Mouse (Mus musculus) stomach, postnatal 0 days (tissue): ENCODE results near the gene Meis1. TPM values are rescaled to one million over a fixed set of nuclear protein-coding genes. Genes with fewer than 3 reads are reported as not detected.

Experiments
- ATAC-seq: fragments of 200-750 bp; cut with Nextera tagmentation; 2 replicates; pipeline ENCODE4 v1.8.0; 2017; ENCODE audit not compliant: low FRiP score, low TSS enrichment
- DNase-seq: peaks from one replicate; pipeline ENCODE4 v3.0.0-alpha.2; 2016; ENCODE audit warnings: low spot score
- H3K27ac ChIP-seq: fragments of 300-500 bp; sonication (generic); replicated peaks from 2 replicates; pipeline ENCODE4 v1.5.1; 2014; ENCODE audit warnings: mild to moderate bottlenecking, control low read depth
- H3K27me3 ChIP-seq: fragments of 300-500 bp; sonication (generic); 2 replicates; pipeline ENCODE4 v1.6.1; 2014; ENCODE audit warnings: low read length; ENCODE audit not compliant: control insufficient read depth, insufficient read depth
- H3K36me3 ChIP-seq: fragments of 300-500 bp; sonication (generic); 2 replicates; pipeline ENCODE4 v1.6.1; 2014; ENCODE audit warnings: low read length, mixed read lengths; ENCODE audit not compliant: control insufficient read depth, insufficient read depth
- H3K4me1 ChIP-seq: fragments of 300-500 bp; sonication (generic); replicated peaks from 2 replicates; pipeline ENCODE4 v1.6.1; 2014; ENCODE audit warnings: antibody characterized with exemption; ENCODE audit not compliant: control insufficient read depth, insufficient read depth
- H3K4me2 ChIP-seq: fragments of 300-500 bp; sonication (generic); replicated peaks from 2 replicates; pipeline ENCODE4 v1.6.1; 2014; ENCODE audit warnings: low read depth, mild to moderate bottlenecking, control low read depth, moderate library complexity
- H3K4me3 ChIP-seq: fragments of 300-500 bp; sonication (generic); 2 replicates; pipeline ENCODE4 v1.5.1; 2014; ENCODE audit warnings: low read depth, low read length, control low read depth
- H3K9ac ChIP-seq: fragments of 300-500 bp; sonication (generic); 2 replicates; pipeline ENCODE4 v1.6.1; 2014; ENCODE audit warnings: mild to moderate bottlenecking, low read length, control low read depth, mixed read lengths
- H3K9me3 ChIP-seq: fragments of 300-500 bp; sonication (generic); 2 replicates; pipeline ENCODE4 v1.6.1; 2016; ENCODE audit warnings: low read length; ENCODE audit not compliant: control insufficient read depth
- CTCF ChIP-seq: IDR thresholded peaks from 2 replicates; pipeline ENCODE4 v1.5.1; 2016; ENCODE audit warnings: antibody characterized with exemption, low read depth, mild to moderate bottlenecking, moderate library complexity
- EP300 ChIP-seq: optimal IDR thresholded peaks from 2 replicates; pipeline ENCODE3; 2016; ENCODE audit warnings: antibody characterized with exemption
- WGBS: fragments of 180-500 bp; shearing (Covaris S2); extraction: QIAGEN DNeasy Blood & Tissue Kit; methylation state at CpG from one replicate; pipeline ENCODE4 v1.1.7; 2014; 5-methylcytosine and 5-hydroxymethylcytosine counted together
- polyA plus RNA-seq: library from polyadenylated mRNA; unstranded; fragments of >200 nt; fragmentation: Nextera tagmentation; extraction: Ambion mirVana; gene quantifications from 2 replicates; pipeline ENCODE4 v1.2.1, GENCODE M21; 2015

Meis1 gene
- polyA plus RNA-seq, 1 experiment from 2014 or later, result 48.5 TPM

GRCm38 (mm10) chr11:18975087-18975486, 43.7 kb downstream of the Meis1 start:
- H3K4me3 ChIP-seq, result no peak overlapping the region
- H3K27me3 ChIP-seq, result no peaks in the 10 kb centered on the region
- H3K4me1 ChIP-seq, result no peaks in the 10 kb centered on the region
- no peaks in the 10 kb centered on the region for H3K9me3 ChIP-seq
- H3K27ac ChIP-seq, result no peak overlapping the region
- no peak for ATAC-seq
- no peak overlapping the region for H3K9ac ChIP-seq
- no peak for DNase-seq
- H3K4me2 ChIP-seq, result no peak overlapping the region
- TF ChIP-seq EP300, result no peak
- no peak for TF ChIP-seq CTCF
- WGBS, result 92% methylated on average over 1 of the region's 1 CpGs
- peaks cover 3% of the 10 kb centered on the region for H3K36me3 ChIP-seq

GRCm38 (mm10) chr11:18973808-18974207, 45.0 kb downstream of the Meis1 start:
- 17% methylated on average over 3 of the region's 3 CpGs for WGBS

GRCm38 (mm10) chr11:18972968-18973367, 45.8 kb downstream of the Meis1 start:
- Histone ChIP-seq H3K4me2 (no peak overlapping the region), H3K27ac (no peak overlapping the region), H3K4me1 (no peaks in the 10 kb centered on the region), H3K4me3 (no peak overlapping the region), H3K27me3 (no peaks in the 10 kb centered on the region), H3K36me3 (peaks cover 3% of the 10 kb centered on the region), H3K9ac (no peak overlapping the region), H3K9me3 (no peaks in the 10 kb centered on the region)
- ATAC-seq (no peak), DNase-seq (no peak)
- TF ChIP-seq EP300 (no peak), CTCF (no peak)

More at GRCm38 (mm10) chr11:18973808-18974207, 45.0 kb downstream of the Meis1 start:
- DNase-seq, result peak; percentile 38
- Histone ChIP-seq H3K9ac (no peak overlapping the region), H3K9me3 (no peaks in the 10 kb centered on the region), H3K27ac (peak overlapping the region; percentile 35; the same call in 1 of the 2 replicates), H3K4me3 (no peak overlapping the region), H3K36me3 (peaks cover 3% of the 10 kb centered on the region), H3K4me1 (no peaks in the 10 kb centered on the region), H3K4me2 (no peak overlapping the region), H3K27me3 (no peaks in the 10 kb centered on the region)
- ATAC-seq, result peak; percentile 64; the same call in 1 of the 2 replicates
- no peak; the same call in 1 of the 2 replicates for TF ChIP-seq CTCF
- no peak for TF ChIP-seq EP300

- Histone ChIP-seq H3K36me3 (peaks cover 3% of the 10 kb centered on the region), H3K4me1 (no peaks in the 10 kb centered on the region), H3K9me3 (no peaks in the 10 kb centered on the region), H3K27ac (no peak overlapping the region), H3K27me3 (no peaks in the 10 kb centered on the region), H3K4me3 (no peak overlapping the region), H3K9ac (no peak overlapping the region), H3K4me2 (no peak overlapping the region)
- ATAC-seq (no peak), DNase-seq (no peak)
- 21% methylated on average over 3 of the region's 3 CpGs for WGBS
- TF ChIP-seq CTCF (no peak), EP300 (no peak)
Observed at GRCm38 (mm10) chr11:18971551-18971950, 47.2 kb downstream of the Meis1 start.

- Histone ChIP-seq H3K9me3 (no peaks in the 10 kb centered on the region), H3K27me3 (no peaks in the 10 kb centered on the region), H3K4me2 (no peak overlapping the region), H3K27ac (0 out of 2 replicates have a peak overlapping the region, but pooled peaks have one; percentile 0), H3K4me1 (no peaks in the 10 kb centered on the region), H3K4me3 (no peak overlapping the region), H3K9ac (no peak overlapping the region), H3K36me3 (no peaks in the 10 kb centered on the region; the same call in 1 of the 2 replicates)
- TF ChIP-seq CTCF (no peak), EP300 (no peak)
- WGBS, result 50% methylated on average over 2 of the region's 2 CpGs
- DNase-seq (no peak), ATAC-seq (peak; percentile 81)
Observed at GRCm38 (mm10) chr11:18969920-18970336, 48.9 kb downstream of the Meis1 start.

GRCm38 (mm10) chr11:18964418-18964817, 54.4 kb downstream of the Meis1 start:
- peaks cover 12% of the 10 kb centered on the region for H3K4me1 ChIP-seq
- no peaks in the 10 kb centered on the region; the same call in 1 of the 2 replicates for H3K36me3 ChIP-seq
- no peaks in the 10 kb centered on the region for H3K27me3 ChIP-seq
- DNase-seq (no peak), ATAC-seq (no peak)
- H3K9me3 ChIP-seq, result no peaks in the 10 kb centered on the region
- H3K27ac ChIP-seq, result no peak overlapping the region
- H3K4me3 ChIP-seq, result no peak overlapping the region
- no peak overlapping the region for H3K9ac ChIP-seq
- H3K4me2 ChIP-seq, result no peak overlapping the region
- TF ChIP-seq CTCF (no peak), EP300 (no peak)
- WGBS, result 48% methylated on average over 5 of the region's 5 CpGs
